Mouse (Mus musculus): ENCODE measurements around the gene Aldh18a1. TPM values are rescaled to one million over a fixed set of nuclear protein-coding genes. Genes with fewer than 3 reads are reported as not detected.

Gene Aldh18a1
- polyA plus RNA-seq, 1 experiment from 2014 or later, result 81.4 TPM

Other genes with a start within 250 kb of the Aldh18a1 start
- 84.1 and 84.9 TPM in 2 replicates for gene Sorbs1, start 74.7 kb downstream of the Aldh18a1 start, polyA plus RNA-seq (2015; fragmentation: Nextera tagmentation; extraction: Ambion mirVana)
- 11.6 and 12.7 TPM in 2 replicates for gene Tctn3, start 23.8 kb upstream of the Aldh18a1 start, polyA plus RNA-seq (2015; fragmentation: Nextera tagmentation; extraction: Ambion mirVana)
- gene Entpd1, start 23.9 kb upstream of the Aldh18a1 start, polyA plus RNA-seq (2015; fragmentation: Nextera tagmentation; extraction: Ambion mirVana), result 8.8 and 12.4 TPM in 2 replicates
- 0.19 and 0.37 TPM in 2 replicates for gene Cc2d2b, start 160.3 kb upstream of the Aldh18a1 start, polyA plus RNA-seq (2015; fragmentation: Nextera tagmentation; extraction: Ambion mirVana)
- gene Ccnj, start 242.8 kb upstream of the Aldh18a1 start, polyA plus RNA-seq (2015; fragmentation: Nextera tagmentation; extraction: Ambion mirVana), result 27.7 and 29.6 TPM in 2 replicates

Measured in forebrain, embryonic 13.5 days (tissue).